Mouse (Mus musculus) bone marrow, adult 2 months (tissue): ENCODE data around the gene Map1lc3a. TPM values are rescaled to one million over a fixed set of nuclear protein-coding genes. Genes with fewer than 3 reads are reported as not detected.
A peak's percentile ranks its signal among the peaks of the same experiment; 100 is the strongest.

Experiments used
- H3K27ac ChIP-seq: fragments of 200-500 bp; 2 replicates; pipeline ENCODE4 v1.5.1; 2012; ENCODE audit warnings: low read depth, mild to moderate bottlenecking, control low read depth, inconsistent platforms, low read length; ENCODE audit not compliant: control insufficient read depth, poor library complexity, insufficient read depth
- H3K4me1 ChIP-seq: fragments of 200-500 bp; 2 replicates; pipeline ENCODE4 v1.6.1; 2011; ENCODE audit warnings: low read length; ENCODE audit not compliant: control insufficient read depth, insufficient read depth
- H3K4me3 ChIP-seq: fragments of 200-500 bp; replicated peaks from 2 replicates; pipeline ENCODE3; 2011; ENCODE audit warnings: mild to moderate bottlenecking, low read depth, low read length, control low read depth; ENCODE audit not compliant: control insufficient read depth
- CTCF ChIP-seq: fragments of 200-500 bp; IDR thresholded peaks from 2 replicates; pipeline ENCODE4 v1.5.1; 2011; ENCODE audit warnings: low read length, control low read depth; ENCODE audit not compliant: control insufficient read depth, insufficient read depth
- POLR2A ChIP-seq: fragments of 200-500 bp; IDR thresholded peaks from 2 replicates; pipeline ENCODE4 v1.6.1; 2011; ENCODE audit warnings: low read depth, mild to moderate bottlenecking, control low read depth, low read length, borderline replicate concordance; ENCODE audit not compliant: control insufficient read depth
- WGBS: fragments of 180-500 bp; shearing (Covaris S2); methylation state at CpG from one replicate; pipeline ENCODE4 v1.1.7; 2018; 5-methylcytosine and 5-hydroxymethylcytosine counted together
- polyA plus RNA-seq: library from polyadenylated mRNA; stranded (reverse); fragments of >200 nt; gene quantifications from 2 replicates; pipeline ENCODE4 v1.2.4, GENCODE M21; 2011; ENCODE audit warnings: low replicate concordance; ENCODE audit not compliant: missing spikeins, insufficient read depth, insufficient read length

The Map1lc3a gene
- polyA plus RNA-seq, 1 experiment, result 41.2 TPM

DNA sequence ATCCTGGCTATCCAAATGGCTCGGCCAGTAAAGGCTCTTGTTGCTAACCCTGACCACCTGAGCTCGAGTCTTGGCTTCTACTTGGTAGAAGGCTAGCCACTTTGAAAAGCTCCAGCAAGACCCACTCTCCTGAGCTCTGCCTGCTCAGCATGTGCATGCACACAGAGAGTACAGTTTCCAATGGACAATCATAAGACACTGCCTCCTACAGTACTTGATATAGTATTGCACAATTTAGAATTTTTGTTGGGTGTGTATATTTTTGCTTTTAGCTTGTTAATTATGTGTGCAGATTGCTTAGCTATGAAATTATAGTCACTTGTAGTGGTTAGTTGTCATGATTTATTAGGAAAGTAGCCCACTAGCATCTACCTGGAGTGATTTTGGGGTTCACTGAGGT is 27.4 kb upstream of the Map1lc3a start:
- 82% methylated on average over 2 of the region's 2 CpGs for WGBS
- Histone ChIP-seq H3K4me1 (no peaks in the 10 kb centered on the region), H3K4me3 (no peak overlapping the region), H3K27ac (no peak overlapping the region)
- TF ChIP-seq CTCF, result no peak
- no peak for TF ChIP-seq POLR2A

DNA sequence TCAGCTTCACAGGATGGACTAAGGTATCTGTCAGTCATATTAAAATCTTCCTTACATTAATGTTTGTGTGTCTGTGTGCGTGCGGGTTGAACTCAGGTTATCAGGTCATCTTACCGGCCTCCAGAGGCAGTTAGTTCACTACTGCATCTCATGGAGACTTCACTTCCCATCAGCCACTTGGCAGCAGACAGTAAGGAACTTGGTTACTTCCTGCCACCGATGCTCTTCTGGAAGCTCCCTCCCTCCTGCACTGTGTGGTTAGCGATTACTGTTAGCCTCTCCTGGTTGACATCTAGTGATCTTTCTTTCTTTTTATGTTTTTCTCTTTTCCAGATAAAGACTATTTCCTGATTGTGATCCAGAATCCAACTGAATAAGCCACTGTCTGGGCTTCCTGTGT is 26.5 kb upstream of the Map1lc3a start:
- WGBS, result 52% methylated on average over 5 of the region's 5 CpGs
- TF ChIP-seq CTCF (no peak), POLR2A (no peak)
- Histone ChIP-seq H3K4me3 (no peak overlapping the region), H3K4me1 (no peaks in the 10 kb centered on the region), H3K27ac (no peak overlapping the region)

DNA sequence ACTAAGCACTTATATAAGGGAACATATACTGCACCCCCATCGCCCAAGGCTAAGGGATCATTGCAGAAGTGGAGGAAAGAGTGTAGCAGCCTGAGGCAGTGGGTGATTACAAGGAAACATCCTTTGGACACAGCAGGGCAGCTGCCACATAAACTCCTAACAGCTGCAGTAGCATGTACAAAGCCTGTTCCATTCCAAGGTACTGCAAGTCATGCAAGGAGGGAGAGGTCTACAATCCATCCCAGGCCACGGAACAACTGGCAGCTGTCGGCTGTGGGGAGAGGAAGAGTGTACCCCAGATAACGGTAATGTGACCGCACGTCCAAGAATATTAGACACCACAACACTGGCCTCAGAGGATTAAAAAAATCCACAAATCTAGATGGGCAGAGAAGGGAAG is 10.6 kb upstream of the Map1lc3a start:
- Histone ChIP-seq H3K4me1 (no peaks in the 10 kb centered on the region), H3K27ac (no peak overlapping the region), H3K4me3 (no peak overlapping the region)
- TF ChIP-seq POLR2A, result no peak
- no peak for TF ChIP-seq CTCF
- 89% methylated on average over 6 of the region's 6 CpGs for WGBS

GRCm38 (mm10) chr2:155266896-155267295 is 9.2 kb upstream of the Map1lc3a start:
- WGBS, result 73% methylated on average over 5 of the region's 5 CpGs
- Histone ChIP-seq H3K27ac (no peak overlapping the region), H3K4me3 (no peak overlapping the region), H3K4me1 (no peaks in the 10 kb centered on the region)
- TF ChIP-seq POLR2A (no peak), CTCF (no peak)

GRCm38 (mm10) chr2:155271957-155272356 is 4.1 kb upstream of the Map1lc3a start:
- no peaks in the 10 kb centered on the region for H3K4me1 ChIP-seq
- WGBS, result 81% methylated on average over 6 of the region's 6 CpGs
- H3K4me3 ChIP-seq, result no peak overlapping the region
- H3K27ac ChIP-seq, result no peak overlapping the region
- TF ChIP-seq CTCF, result 0 out of 2 replicates have a peak, but pooled peaks have one; percentile 22
- TF ChIP-seq POLR2A, result no peak

DNA sequence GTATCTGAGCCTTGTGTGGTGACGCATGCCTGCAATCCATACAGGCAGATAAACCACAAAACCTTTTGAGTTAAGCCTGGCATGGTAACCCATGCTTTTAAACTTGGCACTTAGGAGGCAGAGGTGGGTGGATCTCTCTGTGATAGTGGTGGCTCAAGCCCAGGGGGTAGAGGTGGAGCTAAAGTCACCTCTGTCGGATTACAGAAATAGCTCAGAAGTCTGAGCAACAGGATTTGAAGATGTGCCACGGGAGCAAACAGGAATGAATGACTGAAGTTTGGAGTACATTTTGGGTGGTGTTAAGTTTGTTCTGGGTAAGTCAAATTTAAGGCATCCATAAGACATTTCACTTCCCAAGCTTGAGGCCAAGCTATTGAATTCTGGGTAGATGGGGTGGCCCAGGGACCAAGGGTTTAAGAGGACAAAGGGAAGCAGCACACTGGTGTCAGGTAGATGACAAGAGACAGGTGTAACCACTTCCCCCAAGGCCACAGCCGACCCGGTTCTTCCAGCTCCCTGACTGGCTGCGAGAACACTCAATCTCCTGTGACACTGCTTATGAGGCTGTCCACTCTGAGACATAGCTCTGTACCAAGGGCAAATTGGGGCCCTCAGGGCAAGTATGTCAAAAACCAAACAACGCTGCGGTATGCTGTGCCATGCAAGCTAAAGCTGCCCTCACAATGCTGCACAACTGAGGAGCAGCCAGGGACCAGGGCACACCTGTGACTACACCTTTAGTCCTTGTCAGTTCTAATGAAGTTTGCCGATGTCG is 3.5 kb upstream of the Map1lc3a start:
- TF ChIP-seq POLR2A, result no peak
- no peak for TF ChIP-seq CTCF
- WGBS, result 66% methylated on average over 10 of the region's 10 CpGs

GRCm38 (mm10) chr2:155273603-155274002 is 2.5 kb upstream of the Map1lc3a start:
- TF ChIP-seq CTCF (no peak), POLR2A (no peak)
- Histone ChIP-seq H3K27ac (no peak overlapping the region), H3K4me3 (no peak overlapping the region), H3K4me1 (no peaks in the 10 kb centered on the region)
- WGBS, result 90% methylated on average over 8 of the region's 8 CpGs

More for the DNA sequence above, 3.5 kb upstream of the Map1lc3a start:
- no peaks in the 10 kb centered on the region for H3K4me1 ChIP-seq
- H3K4me3 ChIP-seq, result no peak overlapping the region
- no peak overlapping the region for H3K27ac ChIP-seq

GRCm38 (mm10) chr2:155276621-155277175 is 601 bp downstream of the Map1lc3a start:
- WGBS, result 1% methylated on average over 49 of the region's 49 CpGs
- Histone ChIP-seq H3K4me1 (no peaks in the 10 kb centered on the region), H3K4me3 (peak overlapping the region; percentile 75), H3K27ac (peak overlapping the region; percentile 43; the same call in 1 of the 2 replicates)
- no peak; the same call in 1 of the 2 replicates for TF ChIP-seq POLR2A
- no peak for TF ChIP-seq CTCF
